Mouse (Mus musculus): ENCODE measurements at regions not wholly inside any gene's neighbourhood (a gene's known extent, or its start where the extent isn't known, plus 50 kb on each side); places are given as distances from the start of the nearest gene placed in this dataset.

DNA sequence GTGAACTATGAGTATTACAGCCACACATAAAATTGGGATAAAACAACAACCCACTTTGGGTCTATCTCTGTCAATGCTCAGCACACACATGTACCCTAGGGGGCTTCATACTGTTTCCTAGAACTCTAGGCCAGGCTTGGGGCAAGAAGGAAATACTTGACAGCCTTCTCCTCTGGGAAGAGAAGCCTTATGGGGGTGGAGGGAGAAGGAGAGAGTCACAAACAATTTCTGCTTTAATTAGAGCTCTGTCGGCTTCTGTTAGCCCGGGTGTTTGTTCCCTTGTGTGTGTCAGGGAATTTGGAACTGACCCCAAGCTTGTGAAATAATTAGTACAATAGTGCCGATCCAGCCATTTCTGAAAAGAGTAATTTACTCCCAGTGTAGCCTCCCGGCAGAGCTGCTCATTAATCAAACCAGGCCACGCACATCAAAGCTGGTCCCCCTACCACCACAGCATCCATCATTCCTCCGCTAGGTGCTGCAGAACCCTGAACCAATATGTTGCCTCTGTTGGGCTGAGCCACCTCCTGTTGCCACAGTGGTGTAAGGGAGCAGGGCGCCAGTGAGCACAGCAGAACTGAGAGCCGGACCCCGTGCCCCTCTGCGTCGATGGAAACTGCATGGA lies 307.3 kb downstream of the Tmem114 start:
- ATAC-seq (replicated peaks in 1 of 2; ENCODE audit: insufficient read depth in 1 of 2, low FRiP score in 2 of 2, low TSS enrichment in 1 of 2, low read depth in 1 of 2, poor library complexity in 2 of 2, severe bottlenecking in 2 of 2): no peak

- no peak for ATAC-seq (replicated peaks in 1 of 2; ENCODE audit: insufficient read depth in 1 of 2, low FRiP score in 2 of 2, low TSS enrichment in 1 of 2, low read depth in 1 of 2, poor library complexity in 2 of 2, severe bottlenecking in 2 of 2)
These were observed 313.4 kb downstream of the Tmem114 start for GRCm38 (mm10) chr16:8111329-8112116.

- no peak for ATAC-seq (replicated peaks in 1 of 2; ENCODE audit: insufficient read depth in 1 of 2, low FRiP score in 2 of 2, low TSS enrichment in 1 of 2, low read depth in 1 of 2, poor library complexity in 2 of 2, severe bottlenecking in 2 of 2)
These were observed 316.5 kb downstream of the Tmem114 start for GRCm38 (mm10) chr16:8108141-8109122.

- ATAC-seq (replicated peaks in 1 of 2; ENCODE audit: insufficient read depth in 1 of 2, low FRiP score in 2 of 2, low TSS enrichment in 1 of 2, low read depth in 1 of 2, poor library complexity in 2 of 2, severe bottlenecking in 2 of 2): no peak
These were observed 345.9 kb downstream of the Tmem114 start for GRCm38 (mm10) chr16:8079024-8079423.

- no peak for ATAC-seq (replicated peaks in 1 of 2; ENCODE audit: insufficient read depth in 1 of 2, low FRiP score in 2 of 2, low TSS enrichment in 1 of 2, low read depth in 1 of 2, poor library complexity in 2 of 2, severe bottlenecking in 2 of 2)
These were observed 346.5 kb downstream of the Tmem114 start for GRCm38 (mm10) chr16:8078461-8078860.

DNA sequence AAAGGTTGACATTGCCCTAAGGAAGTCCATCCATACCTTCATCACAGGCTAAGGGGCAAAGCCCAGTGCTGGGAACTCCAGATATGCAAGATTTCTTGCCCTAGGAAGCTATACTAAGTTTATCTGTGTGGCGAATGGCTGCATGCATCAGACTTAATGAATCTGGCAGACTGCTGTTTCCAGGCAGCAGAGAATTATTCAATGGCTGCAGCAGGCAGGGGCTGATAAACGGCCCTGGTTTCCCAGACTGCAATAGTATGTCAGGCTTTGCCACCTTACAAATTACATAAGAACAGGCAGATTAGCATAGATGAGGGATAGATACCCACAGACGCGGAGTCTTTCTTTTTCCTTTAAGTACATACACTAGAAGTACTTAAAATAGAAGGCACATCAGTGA lies 350.2 kb downstream of the Tmem114 start:
- no peak for ATAC-seq (replicated peaks in 1 of 2; ENCODE audit: insufficient read depth in 1 of 2, low FRiP score in 2 of 2, low TSS enrichment in 1 of 2, low read depth in 1 of 2, poor library complexity in 2 of 2, severe bottlenecking in 2 of 2)

DNA sequence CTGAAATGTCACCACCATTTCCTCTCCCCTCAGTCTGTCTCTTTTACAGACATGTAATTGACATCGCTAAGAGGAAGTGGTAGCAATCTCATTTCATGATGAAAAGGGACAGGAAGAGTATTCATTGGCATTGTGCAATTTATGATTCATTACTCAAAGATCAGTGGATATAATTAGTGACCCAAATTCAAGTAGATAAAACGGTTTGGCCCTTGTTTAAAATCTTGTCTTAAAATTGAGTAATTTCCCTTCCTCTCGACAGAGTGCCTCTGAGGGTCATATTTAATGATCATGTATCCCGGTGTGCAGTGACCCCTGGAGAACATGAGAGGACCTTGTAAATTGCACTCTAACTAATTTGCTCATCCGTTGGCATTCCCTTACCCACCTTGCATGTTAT lies 371.0 kb downstream of the Tmem114 start:
- no peak for ATAC-seq (replicated peaks in 1 of 2; ENCODE audit: insufficient read depth in 1 of 2, low FRiP score in 2 of 2, low TSS enrichment in 1 of 2, low read depth in 1 of 2, poor library complexity in 2 of 2, severe bottlenecking in 2 of 2)

- no peak for ATAC-seq (replicated peaks in 1 of 2; ENCODE audit: insufficient read depth in 1 of 2, low FRiP score in 2 of 2, low TSS enrichment in 1 of 2, low read depth in 1 of 2, poor library complexity in 2 of 2, severe bottlenecking in 2 of 2)
These were observed 416.0 kb downstream of the Tmem114 start for GRCm38 (mm10) chr16:8008966-8009365.

DNA sequence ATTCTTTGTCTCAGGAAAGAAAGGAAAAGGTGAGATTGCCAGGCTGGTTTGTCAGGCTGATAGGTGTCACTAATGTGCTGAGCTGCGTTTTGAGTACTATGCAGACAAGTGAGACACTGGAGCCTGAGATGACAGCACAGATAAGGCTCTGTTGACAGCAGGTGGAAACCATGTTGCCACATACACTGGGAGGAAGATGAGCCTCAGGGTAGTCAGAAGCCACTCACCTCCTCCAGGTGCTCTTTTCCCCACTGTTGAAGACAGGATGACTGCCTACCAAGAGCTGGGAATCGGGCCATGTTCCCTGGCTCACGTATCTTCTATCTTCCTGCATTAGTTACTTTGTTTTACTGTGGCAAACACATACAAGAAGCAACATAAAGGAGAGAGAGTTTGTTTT lies 418.3 kb downstream of the Tmem114 start:
- ATAC-seq (replicated peaks in 1 of 2; ENCODE audit: insufficient read depth in 1 of 2, low FRiP score in 2 of 2, low TSS enrichment in 1 of 2, low read depth in 1 of 2, poor library complexity in 2 of 2, severe bottlenecking in 2 of 2): no peak

DNA sequence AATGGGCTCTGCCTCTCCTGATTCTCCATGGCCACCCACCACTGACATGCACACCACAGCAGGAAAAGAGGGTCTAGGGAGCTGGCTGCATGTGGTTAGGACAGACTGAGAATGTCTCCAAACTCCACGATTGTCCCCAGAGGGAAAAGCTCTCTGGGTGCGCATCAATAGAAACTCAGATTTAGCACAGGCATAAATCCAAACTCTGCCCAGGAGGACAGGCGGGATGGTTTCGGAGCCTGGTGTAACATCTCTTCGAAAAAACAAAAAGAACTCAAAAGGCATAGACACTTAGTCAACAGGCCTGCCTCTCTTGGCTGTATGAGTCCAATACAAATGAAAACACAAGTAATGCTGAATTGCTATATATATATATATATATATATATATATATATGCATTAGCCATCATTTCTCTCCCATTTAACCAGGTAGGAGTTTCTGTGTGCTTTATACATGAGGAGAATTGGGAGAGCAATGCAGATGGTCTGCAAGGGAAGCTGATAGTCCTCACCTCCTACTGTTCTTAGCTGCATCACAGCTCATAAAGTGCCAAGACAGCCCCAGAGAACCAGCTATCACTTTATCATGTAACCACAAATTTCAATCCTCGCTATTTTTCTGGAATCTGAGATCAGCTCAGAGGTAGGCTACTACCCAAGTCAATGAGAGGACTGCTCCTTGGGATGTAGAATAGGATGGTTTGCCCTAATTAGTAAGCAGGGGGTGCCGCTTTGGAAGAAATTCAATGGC lies 422.4 kb downstream of the Tmem114 start:
- no peak for ATAC-seq (replicated peaks in 1 of 2; ENCODE audit: insufficient read depth in 1 of 2, low FRiP score in 2 of 2, low TSS enrichment in 1 of 2, low read depth in 1 of 2, poor library complexity in 2 of 2, severe bottlenecking in 2 of 2)

DNA sequence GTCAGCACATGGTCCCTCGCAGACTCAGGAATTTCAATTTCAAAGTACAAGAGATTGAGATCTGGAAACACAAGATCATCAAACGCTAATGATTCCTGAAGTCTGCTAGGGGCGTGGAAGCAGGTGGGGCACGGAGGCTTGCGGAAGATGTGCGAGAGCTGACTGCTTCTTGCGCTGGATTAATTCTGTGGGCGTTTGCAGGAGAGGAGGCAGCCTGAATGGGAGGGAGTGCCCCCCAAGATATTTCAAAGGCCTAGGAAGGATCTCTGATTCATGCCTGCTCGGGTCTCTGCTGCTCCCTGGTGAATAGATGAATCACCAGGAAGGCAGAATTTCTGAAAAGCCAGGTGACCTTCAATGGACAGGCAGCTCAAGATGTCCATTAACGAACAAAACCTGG lies 442.1 kb downstream of the Tmem114 start:
- no peak for ATAC-seq (replicated peaks in 1 of 2; ENCODE audit: insufficient read depth in 1 of 2, low FRiP score in 2 of 2, low TSS enrichment in 1 of 2, low read depth in 1 of 2, poor library complexity in 2 of 2, severe bottlenecking in 2 of 2)

DNA sequence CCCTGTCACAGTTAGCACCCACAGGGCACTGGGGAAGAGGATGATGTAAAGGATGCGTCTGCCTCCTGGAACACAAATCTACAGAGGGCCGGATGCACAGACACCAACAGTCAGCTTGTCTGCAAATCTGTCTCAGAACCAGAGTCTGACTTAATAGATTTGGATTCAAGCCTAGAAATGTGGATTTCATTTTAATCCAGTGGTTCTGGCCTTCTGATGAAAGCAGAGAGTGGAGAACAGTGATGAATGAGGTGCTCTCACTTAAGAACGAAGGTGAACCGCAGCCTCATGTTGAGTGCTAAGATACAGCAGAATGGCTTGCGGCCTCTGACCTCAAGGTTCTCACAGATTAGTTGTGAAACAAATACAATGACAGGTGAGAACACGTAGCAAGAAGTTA lies 446.5 kb downstream of the Tmem114 start:
- no peak for ATAC-seq (replicated peaks in 1 of 2; ENCODE audit: insufficient read depth in 1 of 2, low FRiP score in 2 of 2, low TSS enrichment in 1 of 2, low read depth in 1 of 2, poor library complexity in 2 of 2, severe bottlenecking in 2 of 2)

- ATAC-seq (replicated peaks in 1 of 2; ENCODE audit: insufficient read depth in 1 of 2, low FRiP score in 2 of 2, low TSS enrichment in 1 of 2, low read depth in 1 of 2, poor library complexity in 2 of 2, severe bottlenecking in 2 of 2): no peak
These were observed 473.3 kb downstream of the Tmem114 start for GRCm38 (mm10) chr16:7951616-7952015.

DNA sequence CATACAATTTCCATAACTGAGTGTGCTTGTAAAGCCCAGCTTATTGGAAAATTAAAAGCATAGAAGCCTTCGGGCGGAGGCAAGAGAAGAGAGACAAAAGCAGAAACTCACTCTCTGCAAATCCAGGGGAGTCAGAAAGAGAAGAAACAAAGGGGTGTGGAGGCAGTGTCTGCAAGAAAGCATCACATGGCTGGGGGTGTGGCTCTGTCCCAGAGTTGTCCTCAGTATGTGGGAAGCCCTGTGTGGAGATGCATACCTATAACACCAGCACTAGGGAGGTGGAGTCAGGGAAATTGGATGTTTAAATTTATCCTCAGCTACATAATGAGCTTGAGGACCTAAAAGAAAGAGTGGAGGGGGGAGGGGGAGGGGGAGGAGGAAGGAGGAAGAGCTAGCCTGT lies 482.6 kb downstream of the Tmem114 start:
- no peak for ATAC-seq (replicated peaks in 1 of 2; ENCODE audit: insufficient read depth in 1 of 2, low FRiP score in 2 of 2, low TSS enrichment in 1 of 2, low read depth in 1 of 2, poor library complexity in 2 of 2, severe bottlenecking in 2 of 2)

- no peak for ATAC-seq (replicated peaks in 1 of 2; ENCODE audit: insufficient read depth in 1 of 2, low FRiP score in 2 of 2, low TSS enrichment in 1 of 2, low read depth in 1 of 2, poor library complexity in 2 of 2, severe bottlenecking in 2 of 2)
These were observed 487.8 kb downstream of the Tmem114 start for GRCm38 (mm10) chr16:7937167-7937566.

DNA sequence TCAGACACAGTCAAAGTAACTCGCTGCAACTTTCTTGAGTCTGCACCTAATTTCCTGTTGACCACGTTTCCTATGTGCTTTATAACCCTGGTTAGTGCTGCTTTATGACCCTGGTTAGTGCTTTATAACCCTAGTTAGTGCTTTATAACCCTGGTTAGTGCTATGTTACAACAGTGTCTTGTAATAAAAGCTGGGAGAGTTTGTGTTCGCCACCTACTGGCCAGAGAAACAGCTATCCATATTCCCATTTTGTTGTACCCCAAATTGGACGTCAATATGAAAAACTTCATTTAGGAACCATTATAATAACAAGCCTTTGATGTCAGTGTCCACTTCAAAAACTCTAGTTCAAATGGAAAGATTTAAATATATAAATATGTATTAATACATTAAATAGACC lies 492.6 kb downstream of the Tmem114 start:
- ATAC-seq (replicated peaks in 1 of 2; ENCODE audit: insufficient read depth in 1 of 2, low FRiP score in 2 of 2, low TSS enrichment in 1 of 2, low read depth in 1 of 2, poor library complexity in 2 of 2, severe bottlenecking in 2 of 2): no peak

DNA sequence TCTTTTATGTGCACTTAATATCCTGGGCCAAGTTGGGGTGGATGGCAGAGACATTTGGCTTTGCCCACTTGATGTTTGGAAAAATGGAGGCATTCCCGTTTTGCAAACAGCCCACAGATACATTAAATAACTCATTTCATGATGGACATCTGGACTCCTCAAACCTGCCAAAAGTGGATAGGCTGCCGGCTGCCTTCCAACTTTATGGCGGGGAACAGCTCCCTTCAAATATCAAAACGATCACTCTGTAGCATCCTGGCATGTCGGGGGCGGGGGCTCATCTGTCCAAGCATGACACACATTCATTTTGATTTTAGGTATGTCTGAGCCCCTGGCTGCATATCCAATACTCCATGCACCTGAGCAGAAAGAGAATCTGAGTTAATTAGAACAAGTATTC lies 493.3 kb downstream of the Tmem114 start:
- no peak for ATAC-seq (replicated peaks in 1 of 2; ENCODE audit: insufficient read depth in 1 of 2, low FRiP score in 2 of 2, low TSS enrichment in 1 of 2, low read depth in 1 of 2, poor library complexity in 2 of 2, severe bottlenecking in 2 of 2)

All from hematopoietic stem cell, adult 5-6 weeks (primary cell).